Mouse (Mus musculus): ENCODE measurements around the gene Atrip.

The Atrip gene

GRCm38 (mm10) chr9:109097291-109097690, 23.4 kb upstream of the Atrip start:
- no peak for DNase-seq

GRCm38 (mm10) chr9:109096856-109097255, 22.9 kb upstream of the Atrip start:
- no peak for DNase-seq

- no peak for DNase-seq
Measured at GRCm38 (mm10) chr9:109096251-109096661, 22.3 kb upstream of the Atrip start.

- DNase-seq = peak; percentile 41 to 53
Measured at GRCm38 (mm10) chr9:109095137-109095982, 21.4 kb upstream of the Atrip start, which contains the start of gene Plxnb1. Gene Plxnb1 (plus strand): TSS chr9:109095389.

GRCm38 (mm10) chr9:109094553-109095136, 20.7 kb upstream of the Atrip start:
- no peak for DNase-seq

GRCm38 (mm10) chr9:109093786-109094552, 20.0 kb upstream of the Atrip start:
- no peak for DNase-seq

- DNase-seq = no peak
Measured at GRCm38 (mm10) chr9:109092799-109093198, 18.9 kb upstream of the Atrip start.

- no peak for DNase-seq
Measured at GRCm38 (mm10) chr9:109091802-109092201, 17.9 kb upstream of the Atrip start.

- DNase-seq = no peak
Measured at GRCm38 (mm10) chr9:109090446-109090845, 16.5 kb upstream of the Atrip start.

GRCm38 (mm10) chr9:109087987-109088386, 14.1 kb upstream of the Atrip start:
- no peak for DNase-seq

GRCm38 (mm10) chr9:109084922-109085321, 11.0 kb upstream of the Atrip start:
- DNase-seq = no peak

GRCm38 (mm10) chr9:109082124-109082800, 8.3 kb upstream of the Atrip start, which contains the start of the genes Ccdc51 and Tma7:
Gene Ccdc51 (plus strand): TSS chr9:109082493.
Gene Tma7 (minus strand): TSS chr9:109082587.
- DNase-seq = peak; percentile 75 to 76

- DNase-seq = no peak
Measured at GRCm38 (mm10) chr9:109081749-109082123, 7.8 kb upstream of the Atrip start.

- no peak for DNase-seq
Measured at GRCm38 (mm10) chr9:109080516-109080915, 6.6 kb upstream of the Atrip start.

- DNase-seq = no peak
Measured at GRCm38 (mm10) chr9:109068095-109068735, 5.7 kb downstream of the Atrip start.

GRCm38 (mm10) chr9:109060898-109061295, 13.0 kb downstream of the Atrip start:
- no peak for DNase-seq

GRCm38 (mm10) chr9:109060184-109060897, 13.6 kb downstream of the Atrip start:
- peak; percentile 22 to 23 for DNase-seq

- peak; percentile 87 to 88 for DNase-seq
Measured at GRCm38 (mm10) chr9:109059136-109059903, 14.6 kb downstream of the Atrip start, which contains the start of gene Trex1. Gene Trex1 (minus strand): TSS chr9:109059734.

GRCm38 (mm10) chr9:109058006-109058765, 15.7 kb downstream of the Atrip start:
- peak; percentile 19 to 49 for DNase-seq

- DNase-seq = peak in 1 of 2 experiments; percentile 27
Measured at GRCm38 (mm10) chr9:109057543-109057942, 16.4 kb downstream of the Atrip start.
